Mouse (Mus musculus): ENCODE results near the gene Gramd2.
A peak's percentile ranks its signal among the peaks of the same experiment; 100 is the strongest.

The Gramd2 gene

GRCm38 (mm10) chr9:59667904-59668303 is 12.0 kb upstream of the Gramd2 start:
- DNase-seq (ENCODE audit: low spot score), result no peak

- no peak for DNase-seq (ENCODE audit: low spot score)
Observed at GRCm38 (mm10) chr9:59668473-59668872, 11.5 kb upstream of the Gramd2 start.

- no peak for DNase-seq (ENCODE audit: low spot score)
Observed at GRCm38 (mm10) chr9:59669172-59669571, 10.8 kb upstream of the Gramd2 start.

- no peak for DNase-seq (ENCODE audit: low spot score)
Observed at GRCm38 (mm10) chr9:59672195-59672894, 7.6 kb upstream of the Gramd2 start.

GRCm38 (mm10) chr9:59673427-59673826 is 6.5 kb upstream of the Gramd2 start:
- no peak for DNase-seq (ENCODE audit: low spot score)

GRCm38 (mm10) chr9:59675598-59675997 is 4.3 kb upstream of the Gramd2 start:
- no peak for DNase-seq (ENCODE audit: low spot score)

GRCm38 (mm10) chr9:59678313-59678712 is 1.6 kb upstream of the Gramd2 start:
- peak; percentile 19 for DNase-seq (ENCODE audit: low spot score)

GRCm38 (mm10) chr9:59680534-59680875 is 561 bp downstream of the Gramd2 start:
- no peak for DNase-seq (ENCODE audit: low spot score)

GRCm38 (mm10) chr9:59684020-59684419 is 4.1 kb downstream of the Gramd2 start:
- no peak for DNase-seq (ENCODE audit: low spot score)

GRCm38 (mm10) chr9:59687416-59688046 is 7.6 kb downstream of the Gramd2 start:
- no peak for DNase-seq (ENCODE audit: low spot score)

- DNase-seq (ENCODE audit: low spot score), result no peak
Observed at GRCm38 (mm10) chr9:59691635-59692094, 11.7 kb downstream of the Gramd2 start.

GRCm38 (mm10) chr9:59692145-59692544 is 12.2 kb downstream of the Gramd2 start:
- no peak for DNase-seq (ENCODE audit: low spot score)

- DNase-seq (ENCODE audit: low spot score), result no peak
Observed at GRCm38 (mm10) chr9:59694571-59695450, 14.9 kb downstream of the Gramd2 start.

- DNase-seq (ENCODE audit: low spot score), result no peak
Observed at GRCm38 (mm10) chr9:59695451-59695813, 15.5 kb downstream of the Gramd2 start.

GRCm38 (mm10) chr9:59696381-59696780 is 16.4 kb downstream of the Gramd2 start:
- DNase-seq (ENCODE audit: low spot score), result no peak

GRCm38 (mm10) chr9:59701094-59701493 is 21.1 kb downstream of the Gramd2 start:
- no peak for DNase-seq (ENCODE audit: low spot score)

GRCm38 (mm10) chr9:59703099-59703498 is 23.2 kb downstream of the Gramd2 start:
- no peak for DNase-seq (ENCODE audit: low spot score)

- DNase-seq (ENCODE audit: low spot score), result no peak
Observed at GRCm38 (mm10) chr9:59706850-59707825, 27.2 kb downstream of the Gramd2 start.

GRCm38 (mm10) chr9:59709225-59709624 is 29.3 kb downstream of the Gramd2 start:
- DNase-seq (ENCODE audit: low spot score), result no peak

- no peak for DNase-seq (ENCODE audit: low spot score)
Observed at GRCm38 (mm10) chr9:59716275-59716898, 36.4 kb downstream of the Gramd2 start.

GRCm38 (mm10) chr9:59718237-59718636 is 38.3 kb downstream of the Gramd2 start:
- no peak for DNase-seq (ENCODE audit: low spot score)
